Mouse (Mus musculus): Measurements from ENCODE around the gene Dbn1. TPM values are rescaled to one million over a fixed set of nuclear protein-coding genes. Genes with fewer than 3 reads are reported as not detected.

Dbn1 gene
- polyA plus RNA-seq, 1 experiment from 2014 or later: 482 TPM

DNA sequence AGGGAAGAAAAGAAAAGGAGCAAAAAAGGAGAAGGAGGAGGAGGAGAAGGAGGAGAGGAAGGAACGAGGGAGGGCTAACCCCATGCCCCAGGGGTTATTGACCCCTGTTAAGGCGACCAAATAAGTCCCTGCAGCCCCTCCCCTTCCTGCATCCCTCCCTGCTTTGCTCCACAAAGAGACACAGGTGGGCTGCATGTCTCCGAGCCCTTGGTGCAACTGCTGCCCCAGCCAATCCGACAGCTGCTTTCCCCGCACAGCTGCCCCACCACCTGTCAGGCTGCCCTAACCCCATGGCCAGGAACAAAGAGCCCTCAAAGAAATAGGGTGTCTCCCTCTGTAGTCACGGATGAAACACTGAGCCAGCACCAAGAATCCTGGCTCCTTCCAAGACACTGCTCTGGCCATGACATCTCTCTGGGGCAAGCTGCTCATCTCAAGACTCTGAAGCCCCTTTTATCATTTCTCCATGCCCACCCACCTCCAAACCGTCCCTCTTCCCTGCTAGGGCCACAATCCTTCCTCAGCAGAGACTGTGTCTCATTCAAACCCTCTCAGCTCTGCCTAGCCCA, 3.3 kb downstream of the Dbn1 start:
- H3K4me2 ChIP-seq (ENCODE audit: low read length): peak overlapping the region; percentile 99
- H3K9ac ChIP-seq (ENCODE audit: low read depth, low read length): peak overlapping the region; percentile 100
- ATAC-seq: no peak
- WGBS: 6% methylated on average over 7 of the region's 7 CpGs
- peaks cover 46% of the 10 kb centered on the region for H3K4me1 ChIP-seq (ENCODE audit: control insufficient read depth, insufficient read depth, low read depth, low read length)
- peaks cover 29% of the 10 kb centered on the region for H3K36me3 ChIP-seq (ENCODE audit: control insufficient read depth, insufficient read depth, low read length)
- H3K27me3 ChIP-seq (replicated peaks; ENCODE audit: control insufficient read depth, insufficient read depth, low read length): no peaks in the 10 kb centered on the region
- no peaks in the 10 kb centered on the region for H3K9me3 ChIP-seq (ENCODE audit: control insufficient read depth, low read length)
- H3K27ac ChIP-seq (ENCODE audit: low read depth, low read length): peak overlapping the region; percentile 99
- H3K4me3 ChIP-seq (ENCODE audit: low read length): peak overlapping the region; percentile 99

DNA sequence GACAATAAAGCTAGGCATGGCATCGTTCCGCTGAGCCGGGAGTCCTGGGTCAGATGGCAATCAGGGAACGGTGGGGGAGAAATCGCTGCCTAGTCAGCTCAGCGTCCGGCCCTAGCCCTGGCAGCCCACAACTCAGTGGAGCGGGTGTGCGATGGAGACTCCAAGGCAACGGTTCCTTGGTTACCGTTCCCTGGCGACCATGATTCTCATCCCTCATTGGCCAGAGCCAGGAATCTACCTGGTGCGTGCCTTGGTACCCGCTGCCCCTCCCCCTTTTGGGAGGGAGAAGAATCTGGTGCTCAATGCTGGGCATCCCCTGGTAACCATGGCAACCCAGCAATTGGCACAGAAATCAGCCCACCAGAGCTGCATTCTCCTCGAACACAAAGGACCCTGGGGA, 4.3 kb downstream of the Dbn1 start:
- H3K4me2 ChIP-seq (ENCODE audit: low read length): peak overlapping the region; percentile 99
- H3K9me3 ChIP-seq (ENCODE audit: control insufficient read depth, low read length): no peaks in the 10 kb centered on the region
- 6% methylated on average over 15 of the region's 15 CpGs for WGBS
- H3K27ac ChIP-seq (ENCODE audit: low read depth, low read length): peak overlapping the region; percentile 99
- peak overlapping the region; percentile 99 for H3K4me3 ChIP-seq (ENCODE audit: low read length)
- peaks cover 46% of the 10 kb centered on the region for H3K4me1 ChIP-seq (ENCODE audit: control insufficient read depth, insufficient read depth, low read depth, low read length)
- peak; percentile 83 for ATAC-seq
- no peaks in the 10 kb centered on the region for H3K27me3 ChIP-seq (replicated peaks; ENCODE audit: control insufficient read depth, insufficient read depth, low read length)
- H3K36me3 ChIP-seq (ENCODE audit: control insufficient read depth, insufficient read depth, low read length): peaks cover 37% of the 10 kb centered on the region
- peak overlapping the region; percentile 100 for H3K9ac ChIP-seq (ENCODE audit: low read depth, low read length)

GRCm38 (mm10) chr13:55483071-55483470, 4.8 kb downstream of the Dbn1 start:
- H3K27ac ChIP-seq (ENCODE audit: low read depth, low read length): peak overlapping the region; percentile 99
- no peak for ATAC-seq
- peaks cover 44% of the 10 kb centered on the region for H3K4me1 ChIP-seq (ENCODE audit: control insufficient read depth, insufficient read depth, low read depth, low read length)
- H3K9me3 ChIP-seq (ENCODE audit: control insufficient read depth, low read length): no peaks in the 10 kb centered on the region
- peak overlapping the region; percentile 99 for H3K4me3 ChIP-seq (ENCODE audit: low read length)
- H3K4me2 ChIP-seq (ENCODE audit: low read length): peak overlapping the region; percentile 99
- H3K9ac ChIP-seq (ENCODE audit: low read depth, low read length): peak overlapping the region; percentile 20
- 28% methylated on average over 9 of the region's 9 CpGs for WGBS
- no peaks in the 10 kb centered on the region for H3K27me3 ChIP-seq (replicated peaks; ENCODE audit: control insufficient read depth, insufficient read depth, low read length)
- H3K36me3 ChIP-seq (ENCODE audit: control insufficient read depth, insufficient read depth, low read length): peaks cover 37% of the 10 kb centered on the region

DNA sequence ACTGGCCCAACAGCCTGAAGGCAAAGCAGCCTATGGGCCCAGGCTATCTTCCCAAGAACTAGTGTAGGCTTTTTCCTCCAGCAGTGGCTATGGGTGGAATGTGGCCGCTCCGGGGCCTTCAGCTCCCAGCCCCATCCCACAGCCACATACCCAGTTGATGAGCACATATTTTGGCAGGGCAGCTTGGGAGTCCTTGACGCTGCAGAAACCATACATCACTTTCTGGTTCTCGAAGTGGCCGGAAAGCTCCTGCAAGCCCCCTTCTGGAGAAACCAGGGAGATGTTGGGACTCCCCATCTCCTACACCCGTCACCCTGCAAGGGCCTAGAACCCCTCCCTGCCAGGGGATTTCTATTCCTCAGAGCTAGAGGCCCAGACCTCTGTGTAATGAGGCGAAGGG, 5.4 kb downstream of the Dbn1 start:
- Histone ChIP-seq H3K4me3 (ENCODE audit: low read length) (no peak overlapping the region), H3K36me3 (ENCODE audit: control insufficient read depth, insufficient read depth, low read length) (peaks cover 42% of the 10 kb centered on the region), H3K4me2 (ENCODE audit: low read length) (peak overlapping the region; percentile 99), H3K9me3 (ENCODE audit: control insufficient read depth, low read length) (no peaks in the 10 kb centered on the region), H3K27me3 (replicated peaks; ENCODE audit: control insufficient read depth, insufficient read depth, low read length) (no peaks in the 10 kb centered on the region), H3K27ac (ENCODE audit: low read depth, low read length) (peak overlapping the region; percentile 99), H3K4me1 (ENCODE audit: control insufficient read depth, insufficient read depth, low read depth, low read length) (peaks cover 44% of the 10 kb centered on the region), H3K9ac (ENCODE audit: low read depth, low read length) (0 out of 2 replicates have a peak overlapping the region, but pooled peaks have one; percentile 10)
- 62% methylated on average over 7 of the region's 7 CpGs for WGBS
- no peak for ATAC-seq

DNA sequence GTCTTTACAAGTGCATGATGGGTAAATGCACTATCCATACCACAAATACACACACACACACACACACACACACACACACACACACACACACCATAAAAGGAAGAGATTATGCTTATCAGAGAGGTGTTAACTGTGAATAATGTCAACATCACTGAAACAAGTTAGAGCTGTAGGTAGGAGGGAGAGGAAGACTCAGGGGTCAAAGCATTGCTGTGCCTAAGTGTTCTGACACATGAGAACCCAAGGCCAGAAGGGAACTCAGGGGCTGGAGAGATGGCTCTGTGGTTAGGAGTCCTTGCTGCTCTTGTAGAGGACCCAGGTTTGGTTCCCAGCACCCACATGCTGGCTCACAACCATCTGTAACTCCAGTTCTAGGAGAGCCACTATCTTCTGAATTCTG, 8.0 kb downstream of the Dbn1 start:
- Histone ChIP-seq H3K9ac (ENCODE audit: low read depth, low read length) (no peak overlapping the region), H3K36me3 (ENCODE audit: control insufficient read depth, insufficient read depth, low read length) (peaks cover 66% of the 10 kb centered on the region), H3K4me1 (ENCODE audit: control insufficient read depth, insufficient read depth, low read depth, low read length) (peaks cover 36% of the 10 kb centered on the region), H3K9me3 (ENCODE audit: control insufficient read depth, low read length) (no peaks in the 10 kb centered on the region), H3K4me3 (ENCODE audit: low read length) (no peak overlapping the region), H3K4me2 (ENCODE audit: low read length) (no peak overlapping the region), H3K27me3 (replicated peaks; ENCODE audit: control insufficient read depth, insufficient read depth, low read length) (no peaks in the 10 kb centered on the region), H3K27ac (ENCODE audit: low read depth, low read length) (no peak overlapping the region)
- ATAC-seq: no peak

DNA sequence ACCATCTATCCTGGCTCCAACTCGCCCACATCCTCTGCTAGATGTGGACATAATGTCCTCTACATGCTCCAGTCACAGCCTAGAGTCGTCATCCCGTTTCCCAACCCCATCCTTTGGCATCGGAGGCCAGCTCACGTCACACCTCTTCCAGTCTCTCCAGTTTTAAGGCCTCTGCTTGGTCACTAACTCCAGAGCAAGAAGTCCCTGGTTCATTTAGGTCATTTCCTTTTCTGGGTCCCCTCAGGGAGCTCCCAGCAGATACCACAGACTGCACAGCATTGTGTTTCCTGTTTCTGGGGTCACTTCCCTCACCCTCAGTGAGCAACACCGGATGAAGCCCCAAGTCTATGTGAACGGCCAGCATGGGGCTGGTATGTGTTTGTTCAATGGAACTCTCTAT, 8.9 kb downstream of the Dbn1 start:
- ATAC-seq: no peak
- Histone ChIP-seq H3K9ac (ENCODE audit: low read depth, low read length) (no peak overlapping the region), H3K27ac (ENCODE audit: low read depth, low read length) (no peak overlapping the region), H3K4me2 (ENCODE audit: low read length) (no peak overlapping the region), H3K36me3 (ENCODE audit: control insufficient read depth, insufficient read depth, low read length) (peaks cover 69% of the 10 kb centered on the region), H3K27me3 (replicated peaks; ENCODE audit: control insufficient read depth, insufficient read depth, low read length) (no peaks in the 10 kb centered on the region), H3K4me1 (ENCODE audit: control insufficient read depth, insufficient read depth, low read depth, low read length) (peaks cover 36% of the 10 kb centered on the region), H3K9me3 (ENCODE audit: control insufficient read depth, low read length) (no peaks in the 10 kb centered on the region), H3K4me3 (ENCODE audit: low read length) (no peak overlapping the region)
- WGBS: 83% methylated on average over 7 of the region's 7 CpGs

- peaks cover 36% of the 10 kb centered on the region for H3K4me1 ChIP-seq (ENCODE audit: control insufficient read depth, insufficient read depth, low read depth, low read length)
- WGBS: 60% methylated on average over 5 of the region's 5 CpGs
- no peaks in the 10 kb centered on the region for H3K27me3 ChIP-seq (replicated peaks; ENCODE audit: control insufficient read depth, insufficient read depth, low read length)
- peaks cover 73% of the 10 kb centered on the region for H3K36me3 ChIP-seq (ENCODE audit: control insufficient read depth, insufficient read depth, low read length)
- no peaks in the 10 kb centered on the region for H3K9me3 ChIP-seq (ENCODE audit: control insufficient read depth, low read length)
- ATAC-seq: no peak
- H3K9ac ChIP-seq (ENCODE audit: low read depth, low read length): no peak overlapping the region
- no peak overlapping the region for H3K4me2 ChIP-seq (ENCODE audit: low read length)
- H3K27ac ChIP-seq (ENCODE audit: low read depth, low read length): peak overlapping the region; percentile 49; the same call in 1 of the 2 replicates
- H3K4me3 ChIP-seq (ENCODE audit: low read length): no peak overlapping the region
Measured at GRCm38 (mm10) chr13:55478036-55478435, 9.9 kb downstream of the Dbn1 start.

GRCm38 (mm10) chr13:55477492-55477891, 10.4 kb downstream of the Dbn1 start:
- no peak for ATAC-seq
- H3K4me2 ChIP-seq (ENCODE audit: low read length): no peak overlapping the region

DNA sequence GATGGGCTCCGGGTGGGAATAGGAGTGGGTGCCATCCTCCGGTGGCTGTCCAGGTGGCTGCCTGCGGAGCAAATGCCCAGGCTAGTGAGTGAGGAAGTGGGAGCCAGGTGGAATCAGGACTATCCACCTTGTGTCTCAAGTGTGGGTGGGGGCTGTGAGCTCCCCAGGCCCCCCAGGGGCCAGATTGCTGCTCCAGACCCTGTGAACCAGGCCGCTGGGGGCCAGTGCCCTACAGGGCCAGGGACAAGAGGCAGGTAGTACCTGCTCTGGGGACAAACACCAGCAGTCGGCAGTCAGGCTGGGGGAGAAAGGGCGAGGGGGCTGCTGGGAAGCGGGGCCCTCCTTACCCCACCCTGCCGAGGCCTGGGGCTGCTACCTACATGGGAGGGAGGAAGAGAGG, 11.7 kb downstream of the Dbn1 start:
- Histone ChIP-seq H3K4me1 (ENCODE audit: control insufficient read depth, insufficient read depth, low read depth, low read length) (peaks cover 40% of the 10 kb centered on the region), H3K27ac (ENCODE audit: low read depth, low read length) (no peak overlapping the region), H3K9me3 (ENCODE audit: control insufficient read depth, low read length) (no peaks in the 10 kb centered on the region), H3K27me3 (replicated peaks; ENCODE audit: control insufficient read depth, insufficient read depth, low read length) (no peaks in the 10 kb centered on the region), H3K4me3 (ENCODE audit: low read length) (no peak overlapping the region), H3K36me3 (ENCODE audit: control insufficient read depth, insufficient read depth, low read length) (peaks cover 60% of the 10 kb centered on the region), H3K4me2 (ENCODE audit: low read length) (no peak overlapping the region), H3K9ac (ENCODE audit: low read depth, low read length) (no peak overlapping the region)
- 96% methylated on average over 8 of the region's 8 CpGs for WGBS
- no peak for ATAC-seq

More at GRCm38 (mm10) chr13:55477492-55477891, 10.4 kb downstream of the Dbn1 start:
- no peaks in the 10 kb centered on the region for H3K9me3 ChIP-seq (ENCODE audit: control insufficient read depth, low read length)
- H3K27me3 ChIP-seq (replicated peaks; ENCODE audit: control insufficient read depth, insufficient read depth, low read length): no peaks in the 10 kb centered on the region
- WGBS: 68% methylated on average over 16 of the region's 16 CpGs
- H3K4me3 ChIP-seq (ENCODE audit: low read length): no peak overlapping the region
- peaks cover 72% of the 10 kb centered on the region for H3K36me3 ChIP-seq (ENCODE audit: control insufficient read depth, insufficient read depth, low read length)
- peak overlapping the region; percentile 49; the same call in 1 of the 2 replicates for H3K27ac ChIP-seq (ENCODE audit: low read depth, low read length)
- H3K9ac ChIP-seq (ENCODE audit: low read depth, low read length): no peak overlapping the region
- H3K4me1 ChIP-seq (ENCODE audit: control insufficient read depth, insufficient read depth, low read depth, low read length): peaks cover 35% of the 10 kb centered on the region

Data from hindbrain, embryonic 16.5 days (tissue).